Mouse (Mus musculus) forebrain, embryonic 11.5 days (tissue): ENCODE results near the gene Foxa3. TPM values are rescaled to one million over a fixed set of nuclear protein-coding genes. Genes with fewer than 3 reads are reported as not detected.

ENCODE experiments used
- ATAC-seq: fragments of 200-750 bp; cut with Nextera tagmentation; replicated peaks from 2 replicates; pipeline ENCODE4 v1.8.0; 2017; ENCODE audit warnings: moderate TSS enrichment; ENCODE audit not compliant: low FRiP score
- DNase-seq: peaks from one replicate; pipeline ENCODE4 v3.0.0-alpha.2; 2017; ENCODE audit warnings: low spot score
- H3K27ac ChIP-seq: fragments of 300-500 bp; sonication (generic); 2 replicates; pipeline ENCODE4 v1.5.1; 2014; ENCODE audit warnings: low read depth, low read length
- H3K27me3 ChIP-seq: fragments of 300-500 bp; sonication (generic); 2 replicates; pipeline ENCODE4 v1.6.1; 2014; ENCODE audit warnings: mild to moderate bottlenecking, low read length, mixed read lengths; ENCODE audit not compliant: control insufficient read depth, insufficient read depth
- H3K36me3 ChIP-seq: fragments of 300-500 bp; sonication (generic); 2 replicates; pipeline ENCODE4 v1.6.1; 2014; ENCODE audit warnings: mild to moderate bottlenecking, low read length, moderate library complexity, mixed read lengths; ENCODE audit not compliant: control insufficient read depth, insufficient read depth
- H3K4me1 ChIP-seq: fragments of 300-500 bp; sonication (generic); replicated peaks from 2 replicates; pipeline ENCODE4 v1.6.1; 2014; ENCODE audit warnings: low read length, mixed read lengths; ENCODE audit not compliant: control insufficient read depth, insufficient read depth
- H3K4me2 ChIP-seq: fragments of 300-500 bp; sonication (generic); 2 replicates; pipeline ENCODE4 v1.6.1; 2014; ENCODE audit warnings: low read depth, mild to moderate bottlenecking, low read length, moderate library complexity, mixed read lengths; ENCODE audit not compliant: severe bottlenecking
- H3K4me3 ChIP-seq: fragments of 300-500 bp; sonication (generic); 2 replicates; pipeline ENCODE4 v1.5.1; 2014; ENCODE audit warnings: low read depth, low read length
- H3K9ac ChIP-seq: fragments of 300-500 bp; sonication (generic); 2 replicates; pipeline ENCODE4 v1.6.1; 2014; ENCODE audit warnings: low read length
- H3K9me3 ChIP-seq: fragments of 300-500 bp; sonication (generic); 2 replicates; pipeline ENCODE4 v1.6.1; 2016; ENCODE audit warnings: low read length, mixed read lengths; ENCODE audit not compliant: control insufficient read depth
- WGBS: fragments of 180-500 bp; shearing (Covaris S2); extraction: QIAGEN DNeasy Blood & Tissue Kit; methylation state at CpG from one replicate; pipeline ENCODE4 v1.1.7; 2014; 5-methylcytosine and 5-hydroxymethylcytosine counted together
- polyA plus RNA-seq: library from polyadenylated mRNA; unstranded; fragments of >200 nt; fragmentation: Nextera tagmentation; extraction: Ambion mirVana; gene quantifications from 2 replicates; pipeline ENCODE4 v1.2.1, GENCODE M21; 2014

Foxa3 gene
- polyA plus RNA-seq, 1 experiment from 2014 or later, result not detected

- Histone ChIP-seq H3K9me3 (no peaks in the 10 kb centered on the region), H3K36me3 (peaks cover 1% of the 10 kb centered on the region; the same call in 1 of the 2 replicates), H3K4me3 (peak overlapping the region; percentile 3), H3K27me3 (no peaks in the 10 kb centered on the region), H3K4me1 (peaks cover 13% of the 10 kb centered on the region), H3K27ac (no peak overlapping the region), H3K4me2 (peak overlapping the region; percentile 34), H3K9ac (0 out of 2 replicates have a peak overlapping the region, but pooled peaks have one; percentile 4)
- no peak for ATAC-seq
- DNase-seq, result no peak
- WGBS, result 62% methylated on average over 10 of the region's 10 CpGs
Observed at GRCm38 (mm10) chr7:19000421-19000820, 22.9 kb downstream of the Foxa3 start.

DNA sequence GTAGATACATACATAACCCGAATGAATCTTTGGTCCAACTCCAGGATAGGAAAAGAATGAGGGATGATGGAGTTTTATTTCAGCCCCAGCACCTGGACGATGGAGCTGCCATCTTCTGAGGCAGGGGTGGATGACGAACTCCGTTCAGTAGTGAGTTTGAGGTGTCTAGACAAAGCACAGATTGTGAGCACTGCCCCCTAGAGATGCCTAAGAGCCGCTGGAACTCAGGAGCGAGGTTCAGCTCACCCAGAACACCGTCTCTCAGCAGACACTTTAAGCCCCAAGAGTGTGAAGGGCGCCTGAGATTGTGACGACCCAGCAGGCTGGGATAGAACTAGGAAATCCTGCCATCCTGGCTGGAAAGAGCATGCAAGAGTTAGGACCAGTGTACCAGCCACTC lies 24.5 kb downstream of the Foxa3 start:
- Histone ChIP-seq H3K9ac (no peak overlapping the region), H3K27me3 (no peaks in the 10 kb centered on the region), H3K4me2 (no peak overlapping the region), H3K36me3 (no peaks in the 10 kb centered on the region), H3K9me3 (no peaks in the 10 kb centered on the region), H3K27ac (no peak overlapping the region), H3K4me3 (no peak overlapping the region), H3K4me1 (0 out of 2 replicates have a peak, but pooled peaks cover 3% of the 10 kb centered on the region)
- DNase-seq (no peak), ATAC-seq (no peak)
- 36% methylated on average over 9 of the region's 9 CpGs for WGBS

DNA sequence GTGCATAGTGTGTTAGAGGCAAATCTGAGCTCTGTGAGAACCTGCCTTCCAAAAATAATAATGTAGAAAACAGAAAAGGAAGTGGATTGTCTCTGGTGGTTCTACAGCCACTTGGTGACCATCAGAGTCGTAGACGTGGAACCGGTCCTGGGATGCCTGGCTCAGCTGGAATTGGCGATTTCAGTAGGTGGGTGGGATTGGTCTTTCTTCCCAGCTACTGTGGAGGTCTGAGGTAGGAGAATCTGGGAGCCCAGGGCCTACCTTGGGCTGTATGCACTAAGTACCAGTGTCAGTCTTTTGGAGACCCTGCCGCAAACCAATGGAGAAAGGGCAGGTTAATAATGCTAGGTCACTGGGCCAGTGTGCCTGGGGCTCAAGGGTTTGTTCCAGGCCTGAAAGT lies 30.3 kb downstream of the Foxa3 start:
- no peak overlapping the region for H3K4me2 ChIP-seq

DNA sequence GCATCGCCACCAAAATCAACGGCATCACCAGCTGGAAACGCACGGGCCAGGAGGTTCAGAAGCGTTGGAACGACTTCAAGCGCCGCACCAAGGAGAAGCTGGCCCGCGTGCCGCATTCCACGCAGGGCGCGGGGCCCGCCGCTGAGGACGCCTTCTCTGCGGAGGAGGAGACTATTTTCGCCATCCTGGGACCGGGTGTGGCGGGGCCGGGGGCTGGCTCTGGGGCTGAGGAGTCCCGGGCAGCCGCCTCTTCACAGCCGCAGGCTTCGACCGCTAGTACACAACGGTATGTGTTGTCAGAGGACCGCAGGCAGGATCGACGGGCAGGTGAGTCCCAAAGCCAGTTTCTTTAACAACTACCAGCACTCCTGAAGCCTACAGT lies 31.1 kb downstream of the Foxa3 start:
- WGBS, result 4% methylated on average over 31 of the region's 31 CpGs
- H3K9me3 ChIP-seq, result no peaks in the 10 kb centered on the region
- H3K4me3 ChIP-seq, result peak overlapping the region; percentile 47
- peak overlapping the region; percentile 57 for H3K9ac ChIP-seq
- DNase-seq, result no peak
- H3K27ac ChIP-seq, result no peak overlapping the region
- no peak for ATAC-seq
- H3K27me3 ChIP-seq, result peaks cover 20% of the 10 kb centered on the region
- H3K36me3 ChIP-seq, result no peaks in the 10 kb centered on the region
- H3K4me2 ChIP-seq, result peak overlapping the region; percentile 77
- peaks cover 6% of the 10 kb centered on the region for H3K4me1 ChIP-seq

More for the DNA sequence above, 30.3 kb downstream of the Foxa3 start:
- Histone ChIP-seq H3K27ac (no peak overlapping the region), H3K9ac (no peak overlapping the region), H3K9me3 (no peaks in the 10 kb centered on the region), H3K4me1 (peaks cover 6% of the 10 kb centered on the region), H3K27me3 (peaks cover 20% of the 10 kb centered on the region), H3K36me3 (no peaks in the 10 kb centered on the region), H3K4me3 (no peak overlapping the region)
- WGBS, result 91% methylated on average over 5 of the region's 5 CpGs
- no peak for ATAC-seq
- no peak for DNase-seq

GRCm38 (mm10) chr7:18991660-18992293 lies 31.6 kb downstream of the Foxa3 start:
- H3K9ac ChIP-seq, result peak overlapping the region; percentile 57
- WGBS, result under 1% methylated on average over 58 of the region's 59 CpGs
- ATAC-seq (no peak), DNase-seq (peak; percentile 68)
- H3K4me3 ChIP-seq, result peak overlapping the region; percentile 47
- no peak overlapping the region for H3K27ac ChIP-seq
- no peaks in the 10 kb centered on the region for H3K9me3 ChIP-seq
- peaks cover 6% of the 10 kb centered on the region for H3K4me1 ChIP-seq
- peaks cover 20% of the 10 kb centered on the region for H3K27me3 ChIP-seq
- peak overlapping the region; percentile 77 for H3K4me2 ChIP-seq
- H3K36me3 ChIP-seq, result no peaks in the 10 kb centered on the region

DNA sequence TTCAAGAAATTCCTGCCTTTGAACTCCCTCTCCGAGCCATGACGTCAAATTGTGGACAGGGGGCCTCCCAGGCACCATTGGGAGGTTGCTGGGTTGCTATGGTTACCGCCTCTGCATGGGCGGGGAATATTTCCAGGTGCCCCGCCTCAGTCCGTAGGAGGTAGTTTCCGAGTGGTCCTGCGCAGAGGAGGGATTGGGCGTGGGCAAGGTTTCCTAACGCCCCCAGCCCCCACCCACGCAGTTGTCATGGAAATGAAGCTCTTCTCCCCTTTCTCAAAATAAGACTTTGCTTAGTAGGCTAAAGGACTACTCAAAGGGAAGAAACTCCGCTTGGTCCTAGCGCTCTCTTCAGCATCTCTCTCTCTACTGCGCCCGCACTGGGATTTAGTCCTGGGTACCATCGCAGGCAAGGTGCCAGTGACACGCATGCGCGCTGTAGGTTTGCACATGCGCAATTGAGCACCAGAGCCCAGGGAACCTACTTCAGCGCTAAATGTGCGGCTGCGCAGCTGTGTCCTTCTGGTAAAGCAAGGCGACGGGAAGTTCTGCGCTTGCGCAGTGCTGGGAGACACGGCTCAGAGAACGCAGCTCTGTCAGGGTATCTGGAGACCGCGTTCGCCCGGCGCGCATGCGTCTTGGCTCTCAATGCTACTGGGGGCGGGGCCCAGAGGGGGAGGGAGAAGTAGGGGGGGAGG lies 32.6 kb downstream of the Foxa3 start, which contains the start of gene Mypop:
TSS of gene Mypop (plus strand) at position 645 of the 695 bp plus-strand sequence.
- DNase-seq (peak; percentile 100), ATAC-seq (peak; percentile 95)
- Histone ChIP-seq H3K27ac (peak within 1 kb of the TSS; percentile 80), H3K9me3 (no peaks in the 10 kb centered on the region), H3K4me2 (peak within 1 kb of the TSS; percentile 77), H3K4me3 (peak within 1 kb of the TSS; percentile 47), H3K36me3 (no peaks in the 10 kb centered on the region), H3K4me1 (peaks cover 6% of the 10 kb centered on the region), H3K9ac (peak within 1 kb of the TSS; percentile 57), H3K27me3 (peaks cover 20% of the 10 kb centered on the region)
- under 1% methylated on average over 36 of the region's 37 CpGs for WGBS

- peak overlapping the region; percentile 80 for H3K27ac ChIP-seq
- 10% methylated on average over 5 of the region's 5 CpGs for WGBS
- no peaks in the 10 kb centered on the region for H3K36me3 ChIP-seq
- peak overlapping the region; percentile 31; the same call in 1 of the 2 replicates for H3K9ac ChIP-seq
- H3K9me3 ChIP-seq, result no peaks in the 10 kb centered on the region
- H3K4me3 ChIP-seq, result peak overlapping the region; percentile 47
- peaks cover 6% of the 10 kb centered on the region for H3K4me1 ChIP-seq
- DNase-seq, result no peak
- ATAC-seq, result no peak
- peak overlapping the region; percentile 51 for H3K4me2 ChIP-seq
- H3K27me3 ChIP-seq, result peaks cover 20% of the 10 kb centered on the region
Observed at GRCm38 (mm10) chr7:18989995-18990394, 33.3 kb downstream of the Foxa3 start.

GRCm38 (mm10) chr7:18988780-18989179 lies 34.6 kb downstream of the Foxa3 start:
- H3K36me3 ChIP-seq, result no peaks in the 10 kb centered on the region
- no peaks in the 10 kb centered on the region for H3K9me3 ChIP-seq
- no peak overlapping the region for H3K27ac ChIP-seq
- H3K4me3 ChIP-seq, result no peak overlapping the region
- H3K4me1 ChIP-seq, result peaks cover 6% of the 10 kb centered on the region
- WGBS, result 77% methylated on average over 6 of the region's 6 CpGs
- no peak overlapping the region for H3K4me2 ChIP-seq
- ATAC-seq (no peak), DNase-seq (no peak)
- H3K27me3 ChIP-seq, result peaks cover 20% of the 10 kb centered on the region
- H3K9ac ChIP-seq, result no peak overlapping the region
